Mouse (Mus musculus): ENCODE data around the gene Hddc2. TPM values are rescaled to one million over a fixed set of nuclear protein-coding genes. Genes with fewer than 3 reads are reported as not detected.
"Not testable (repeated sequence)": the region's sequence is repeated elsewhere in the genome, so short reads cannot be mapped to it uniquely, and the experiment has no call there.

The Hddc2 gene
- polyA plus RNA-seq, 1 experiment, result 4.5 TPM

DNA sequence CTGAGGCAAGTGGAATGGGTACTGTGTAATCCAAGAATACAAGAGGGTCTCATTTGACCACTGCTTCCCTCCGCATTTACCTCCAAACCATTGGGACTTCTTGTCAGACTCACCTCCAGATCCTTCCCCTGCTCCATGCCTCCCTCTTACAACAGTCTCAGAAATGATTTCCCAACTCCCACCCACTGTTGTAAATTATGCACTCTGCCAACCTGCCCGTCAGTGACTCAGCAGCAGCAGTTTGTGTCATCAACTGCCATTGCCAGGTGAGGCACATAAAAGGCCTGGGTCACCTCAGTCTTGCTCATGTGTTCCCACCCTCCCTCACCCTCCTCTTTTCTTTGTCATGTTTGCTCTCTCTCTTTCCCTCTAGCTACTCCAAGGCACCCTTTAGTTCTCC, 41.0 kb downstream of the Hddc2 start:
- Histone ChIP-seq H3K27me3 (ENCODE audit: control insufficient read depth, insufficient read depth, low read length) (no peaks in the 10 kb centered on the region), H3K4me1 (ENCODE audit: control insufficient read depth, insufficient read depth, low read length) (no peaks in the 10 kb centered on the region), H3K4me3 (ENCODE audit: control insufficient read depth, low read depth, low read length) (no peak overlapping the region), H3K27ac (ENCODE audit: control insufficient read depth, insufficient read depth, low read depth, low read length) (no peak overlapping the region), H3K36me3 (ENCODE audit: control insufficient read depth, insufficient read depth, low read length) (no peaks in the 10 kb centered on the region)
- TF ChIP-seq CTCF (IDR thresholded peaks at IDR 0.05; ENCODE audit: control insufficient read depth, insufficient read depth, insufficient replicate concordance, low read depth, low read length) (no peak), POLR2A (IDR thresholded peaks at IDR 0.05; ENCODE audit: control insufficient read depth, low read depth, low read length) (no peak)

DNA sequence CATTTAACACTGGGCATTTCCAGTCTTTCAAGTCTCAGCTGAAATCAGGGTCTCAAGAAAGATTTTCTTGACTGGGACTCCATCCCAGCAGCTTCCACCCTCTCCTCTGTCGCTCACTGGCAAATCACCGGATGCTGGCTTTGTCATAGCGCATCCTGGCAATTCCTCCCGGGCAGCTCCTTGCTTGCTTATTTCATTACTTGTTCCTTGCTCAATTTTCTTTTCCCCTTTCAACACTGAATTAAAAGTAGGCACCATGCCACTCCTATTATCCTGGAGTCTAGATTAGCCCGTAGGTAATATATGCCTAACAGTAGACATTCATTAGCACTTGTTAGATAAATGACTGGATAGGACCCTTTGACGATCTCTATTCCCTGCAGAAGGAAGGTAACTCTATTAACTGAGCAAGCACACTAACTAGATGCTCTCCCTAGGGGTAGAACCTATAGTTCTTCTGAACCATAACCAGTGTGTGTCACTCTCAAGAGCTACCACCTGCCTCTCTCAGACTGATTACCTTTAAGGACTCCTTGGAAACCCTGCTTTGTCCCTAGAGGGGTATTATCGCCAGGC, 41.8 kb downstream of the Hddc2 start:
- Histone ChIP-seq H3K27ac (ENCODE audit: control insufficient read depth, insufficient read depth, low read depth, low read length) (no peak overlapping the region), H3K4me1 (ENCODE audit: control insufficient read depth, insufficient read depth, low read length) (no peaks in the 10 kb centered on the region), H3K36me3 (ENCODE audit: control insufficient read depth, insufficient read depth, low read length) (no peaks in the 10 kb centered on the region), H3K27me3 (ENCODE audit: control insufficient read depth, insufficient read depth, low read length) (no peaks in the 10 kb centered on the region), H3K4me3 (ENCODE audit: control insufficient read depth, low read depth, low read length) (no peak overlapping the region)
- TF ChIP-seq POLR2A (IDR thresholded peaks at IDR 0.05; ENCODE audit: control insufficient read depth, low read depth, low read length) (no peak), CTCF (IDR thresholded peaks at IDR 0.05; ENCODE audit: control insufficient read depth, insufficient read depth, insufficient replicate concordance, low read depth, low read length) (no peak)

- H3K27ac ChIP-seq (ENCODE audit: control insufficient read depth, insufficient read depth, low read depth, low read length), result no peak overlapping the region
- no peaks in the 10 kb centered on the region for H3K36me3 ChIP-seq (ENCODE audit: control insufficient read depth, insufficient read depth, low read length)
- H3K4me1 ChIP-seq (ENCODE audit: control insufficient read depth, insufficient read depth, low read length), result no peaks in the 10 kb centered on the region
- TF ChIP-seq POLR2A (IDR thresholded peaks at IDR 0.05; ENCODE audit: control insufficient read depth, low read depth, low read length) (no peak), CTCF (IDR thresholded peaks at IDR 0.05; ENCODE audit: control insufficient read depth, insufficient read depth, insufficient replicate concordance, low read depth, low read length) (no peak)
- H3K27me3 ChIP-seq (ENCODE audit: control insufficient read depth, insufficient read depth, low read length), result no peaks in the 10 kb centered on the region
- H3K4me3 ChIP-seq (ENCODE audit: control insufficient read depth, low read depth, low read length), result no peak overlapping the region
Observed at GRCm38 (mm10) chr10:31359749-31360148, 46.6 kb downstream of the Hddc2 start.

- H3K27ac ChIP-seq (ENCODE audit: control insufficient read depth, insufficient read depth, low read depth, low read length); H3K27me3 ChIP-seq (ENCODE audit: control insufficient read depth, insufficient read depth, low read length); H3K36me3 ChIP-seq (ENCODE audit: control insufficient read depth, insufficient read depth, low read length); H3K4me3 ChIP-seq (ENCODE audit: control insufficient read depth, low read depth, low read length); H3K4me1 ChIP-seq (ENCODE audit: control insufficient read depth, insufficient read depth, low read length): not testable (repeated sequence)
Observed at GRCm38 (mm10) chr10:31370200-31370599, 57.0 kb downstream of the Hddc2 start.

Other genes with a start within 250 kb of the Hddc2 start
- 14.1 and 17.7 TPM in 2 replicates for gene Tpd52l1, start 132.6 kb downstream of the Hddc2 start, polyA plus RNA-seq (2012; rRNA removed)